Mouse (Mus musculus) neural tube, embryonic 15.5 days (tissue): ENCODE data around the gene Disp2. TPM values are rescaled to one million over a fixed set of nuclear protein-coding genes. Genes with fewer than 3 reads are reported as not detected.

Experiments used
- ATAC-seq: fragments of 200-750 bp; cut with Nextera tagmentation; 2 replicates; pipeline ENCODE4 v1.8.0; 2017; ENCODE audit warnings: mild to moderate bottlenecking, moderate TSS enrichment, moderate library complexity; ENCODE audit not compliant: low FRiP score
- H3K27ac ChIP-seq: fragments of 300-500 bp; sonication (generic); replicated peaks from 2 replicates; pipeline ENCODE4 v1.5.1; 2015; ENCODE audit warnings: mild to moderate bottlenecking, inconsistent platforms
- H3K27me3 ChIP-seq: fragments of 300-500 bp; sonication (generic); replicated peaks from 2 replicates; pipeline ENCODE4 v1.6.1; 2015; ENCODE audit warnings: inconsistent platforms
- H3K36me3 ChIP-seq: fragments of 300-500 bp; sonication (generic); 2 replicates; pipeline ENCODE4 v1.6.1; 2015; ENCODE audit warnings: inconsistent platforms
- H3K4me1 ChIP-seq: fragments of 300-500 bp; sonication (generic); 2 replicates; pipeline ENCODE4 v1.6.1; 2015; ENCODE audit warnings: inconsistent platforms
- H3K4me2 ChIP-seq: fragments of 300-500 bp; sonication (generic); 2 replicates; pipeline ENCODE4 v1.6.1; 2015; ENCODE audit warnings: inconsistent platforms, mild to moderate bottlenecking, moderate library complexity
- H3K4me3 ChIP-seq: fragments of 300-500 bp; sonication (generic); replicated peaks from 2 replicates; pipeline ENCODE4 v1.5.1; 2015; ENCODE audit warnings: mild to moderate bottlenecking, inconsistent platforms
- H3K9ac ChIP-seq: fragments of 300-500 bp; sonication (generic); replicated peaks from 2 replicates; pipeline ENCODE4 v1.6.1; 2015; ENCODE audit warnings: mild to moderate bottlenecking, inconsistent platforms
- H3K9me3 ChIP-seq: fragments of 300-500 bp; sonication (generic); replicated peaks from 2 replicates; pipeline ENCODE4 v1.6.1; 2016; ENCODE audit warnings: inconsistent platforms
- WGBS: fragments of 180-500 bp; shearing (Covaris S2); methylation state at CpG from one replicate; pipeline ENCODE4 v1.1.7; 2015; ENCODE audit warnings: mixed read lengths; 5-methylcytosine and 5-hydroxymethylcytosine counted together
- polyA plus RNA-seq: library from polyadenylated mRNA; unstranded; fragments of >200 nt; fragmentation: Nextera tagmentation; extraction: Ambion mirVana; gene quantifications from 2 replicates; pipeline ENCODE4 v1.2.1, GENCODE M21; 2015

The Disp2 gene
- polyA plus RNA-seq, 1 experiment from 2014 or later, result 75.6 TPM

DNA sequence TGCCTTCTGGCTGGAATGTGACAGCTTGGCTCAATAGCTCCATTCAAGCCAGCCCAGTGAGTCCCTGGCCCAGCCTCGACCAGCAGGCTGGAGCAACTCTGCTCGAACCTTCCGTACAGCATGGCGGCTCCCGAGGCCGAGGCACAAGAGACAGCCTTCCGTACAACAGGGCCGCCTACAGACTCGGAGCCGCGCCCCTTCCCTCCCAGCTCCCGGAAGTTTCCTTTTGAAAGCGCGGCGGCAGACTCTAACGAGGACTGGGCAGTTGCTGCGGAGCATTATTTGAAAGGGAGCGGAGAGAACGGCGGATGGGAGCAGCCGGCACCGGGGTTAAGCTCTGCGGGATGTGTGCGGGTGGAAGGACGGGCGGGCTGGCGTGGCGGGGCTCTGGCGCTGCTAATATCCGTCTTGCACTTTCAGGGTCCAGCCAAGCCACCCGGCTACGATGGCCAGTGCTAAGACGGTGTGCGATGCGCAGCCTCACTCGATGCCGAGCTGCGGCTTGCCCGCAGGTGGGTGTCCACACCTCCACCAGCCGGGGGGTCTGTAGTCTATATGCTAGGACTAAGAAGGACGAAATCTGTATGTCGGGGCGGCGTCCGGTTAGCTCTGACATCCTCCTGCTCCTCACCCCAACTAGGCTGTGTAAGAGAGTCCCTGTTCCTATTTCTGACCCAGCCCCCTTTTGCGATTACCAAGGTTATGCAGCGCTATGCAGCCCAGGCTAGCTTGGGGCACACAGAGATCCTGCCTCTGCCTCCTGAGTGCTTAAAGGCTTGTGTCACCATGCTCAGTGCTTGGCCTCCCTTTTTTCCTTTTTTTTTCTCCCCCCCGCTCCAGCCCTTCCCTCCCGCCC is 34.7 kb downstream of the Disp2 start, which contains the start of gene Knstrn:
Gene Knstrn, plus strand, starts transcription at position 23 of the 856 bp plus-strand sequence.
- Histone ChIP-seq H3K27ac (no peak within 1 kb of the TSS), H3K9me3 (no peaks in the 10 kb centered on the region), H3K27me3 (no peaks in the 10 kb centered on the region), H3K4me1 (peaks cover 13% of the 10 kb centered on the region), H3K4me3 (peak within 1 kb of the TSS; percentile 66), H3K4me2 (peak within 1 kb of the TSS; percentile 95), H3K9ac (peak within 1 kb of the TSS; percentile 48), H3K36me3 (no peaks in the 10 kb centered on the region)
- 1% methylated on average over 49 of the region's 49 CpGs for WGBS
- ATAC-seq, result peak; percentile 95

DNA sequence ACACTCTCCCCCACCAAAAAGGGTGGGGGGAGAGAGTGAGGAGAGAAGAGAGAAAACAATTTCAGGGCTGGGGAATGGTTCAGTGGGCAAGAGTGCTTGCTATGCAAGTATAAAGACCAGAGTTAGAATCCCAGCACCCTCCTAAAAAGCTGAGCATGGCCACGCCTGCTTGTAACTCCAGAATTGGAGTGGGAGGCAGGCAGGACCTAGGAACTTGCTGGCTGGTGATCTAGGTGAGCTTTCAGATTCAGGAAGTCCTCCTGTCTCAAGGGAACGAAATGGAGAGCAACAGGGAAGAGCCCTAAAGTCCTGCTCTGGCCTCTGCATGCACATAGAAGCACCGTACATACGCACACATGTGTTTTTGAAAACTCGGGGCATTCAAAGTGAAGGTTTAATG is 43.3 kb downstream of the Disp2 start:
- Histone ChIP-seq H3K9me3 (no peaks in the 10 kb centered on the region), H3K27ac (no peak overlapping the region), H3K4me3 (no peak overlapping the region), H3K9ac (no peak overlapping the region), H3K27me3 (no peaks in the 10 kb centered on the region), H3K36me3 (0 out of 2 replicates have a peak, but pooled peaks cover 3% of the 10 kb centered on the region), H3K4me2 (no peak overlapping the region), H3K4me1 (no peaks in the 10 kb centered on the region)
- no peak for ATAC-seq
- WGBS, result 96% methylated on average over 5 of the region's 5 CpGs

DNA sequence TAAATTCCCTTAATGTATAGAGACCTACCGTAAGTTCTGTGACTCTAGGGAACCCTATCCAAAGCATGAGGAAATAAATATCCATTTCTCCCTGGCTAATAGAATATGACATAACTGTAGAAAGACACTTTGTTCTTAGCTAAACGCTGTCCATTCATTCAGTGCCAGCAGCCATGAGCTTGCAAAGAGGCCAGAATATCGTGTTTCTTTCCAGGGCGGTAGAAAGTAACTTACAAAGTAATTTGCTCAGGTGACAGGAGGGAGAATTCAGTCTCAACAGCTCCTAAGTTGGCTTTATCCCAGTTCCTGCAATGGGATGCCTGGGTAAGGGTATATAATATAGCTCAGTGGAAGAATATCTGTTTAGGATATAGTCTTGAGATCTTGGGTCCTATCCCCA is 44.9 kb downstream of the Disp2 start:
- Histone ChIP-seq H3K27me3 (no peaks in the 10 kb centered on the region), H3K27ac (no peak overlapping the region), H3K9ac (no peak overlapping the region), H3K4me2 (no peak overlapping the region), H3K4me3 (no peak overlapping the region), H3K4me1 (no peaks in the 10 kb centered on the region), H3K9me3 (no peaks in the 10 kb centered on the region), H3K36me3 (0 out of 2 replicates have a peak, but pooled peaks cover 3% of the 10 kb centered on the region)
- ATAC-seq, result no peak
- WGBS, result 96% methylated on average over 4 of the region's 4 CpGs

DNA sequence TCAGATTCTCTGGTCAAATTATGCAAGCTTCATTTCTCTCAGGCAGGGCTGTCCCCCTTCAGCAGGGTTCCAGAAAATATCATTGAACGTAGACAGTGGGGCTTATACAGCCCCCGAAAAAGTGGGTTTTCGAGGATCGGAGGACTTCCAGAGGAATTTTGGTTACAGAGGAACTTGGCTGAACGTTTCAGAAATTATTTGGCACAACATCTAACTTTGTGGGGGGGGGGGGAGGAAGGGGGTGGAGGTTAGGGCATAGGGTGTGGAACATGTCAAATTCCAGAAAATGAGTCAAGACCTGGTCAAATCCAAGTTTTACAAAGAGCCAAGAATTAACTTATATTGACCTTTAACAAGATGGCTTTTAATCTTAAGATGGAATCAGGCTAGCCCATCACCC is 49.6 kb downstream of the Disp2 start:
- H3K27me3 ChIP-seq, result no peaks in the 10 kb centered on the region

DNA sequence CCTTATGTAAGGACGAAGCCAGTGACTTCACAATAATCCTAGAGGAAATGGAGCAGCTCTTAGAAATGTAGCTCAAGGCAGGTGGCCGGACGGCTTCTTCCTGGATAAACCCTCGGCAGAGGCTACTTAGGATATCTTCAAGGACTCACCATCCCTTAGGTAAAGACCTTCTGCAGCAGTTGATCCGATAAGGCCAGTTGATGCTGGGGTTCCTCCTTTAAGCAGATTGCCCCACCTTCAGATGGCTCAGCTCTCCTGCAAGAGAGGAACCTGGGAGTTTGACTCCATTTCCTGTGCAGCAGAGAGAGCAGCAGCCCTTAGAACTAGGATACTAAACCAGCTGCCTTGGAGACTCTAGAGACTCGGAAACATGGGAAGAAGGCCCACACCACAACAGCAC is 54.5 kb downstream of the Disp2 start:
- H3K36me3 ChIP-seq, result no peaks in the 10 kb centered on the region
- 90% methylated on average over 6 of the region's 6 CpGs for WGBS
- H3K9ac ChIP-seq, result no peak overlapping the region
- no peak overlapping the region for H3K4me3 ChIP-seq
- ATAC-seq, result no peak
- no peaks in the 10 kb centered on the region for H3K4me1 ChIP-seq
- H3K4me2 ChIP-seq, result no peak overlapping the region
- H3K9me3 ChIP-seq, result no peaks in the 10 kb centered on the region
- H3K27ac ChIP-seq, result no peak overlapping the region
- H3K27me3 ChIP-seq, result no peaks in the 10 kb centered on the region

More for the DNA sequence above, 49.6 kb downstream of the Disp2 start:
- WGBS, result 97% methylated on average over 5 of the region's 5 CpGs
- Histone ChIP-seq H3K9ac (no peak overlapping the region), H3K4me2 (no peak overlapping the region), H3K9me3 (no peaks in the 10 kb centered on the region), H3K4me1 (no peaks in the 10 kb centered on the region), H3K36me3 (0 out of 2 replicates have a peak, but pooled peaks cover 3% of the 10 kb centered on the region), H3K4me3 (no peak overlapping the region), H3K27ac (no peak overlapping the region)
- ATAC-seq, result no peak

DNA sequence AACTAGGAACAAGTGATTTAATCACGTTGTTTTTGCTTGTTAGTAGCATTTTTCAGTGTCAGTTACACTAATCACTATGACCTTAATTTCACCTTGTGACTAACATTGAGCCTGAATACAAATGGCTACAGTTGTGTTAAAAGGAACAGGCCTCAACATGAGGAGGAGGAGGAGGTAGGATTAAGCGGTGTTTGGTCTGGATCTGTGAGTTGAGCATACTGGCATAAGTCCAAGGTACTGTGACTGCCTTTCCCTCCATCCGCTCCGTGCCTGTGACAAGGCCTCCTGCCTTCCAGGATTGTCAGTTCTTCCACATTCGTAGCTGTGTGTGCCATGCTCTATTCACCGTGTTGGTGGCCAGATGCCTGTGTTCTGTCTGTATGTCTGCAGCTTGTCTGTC is 55.6 kb downstream of the Disp2 start:
- no peaks in the 10 kb centered on the region for H3K9me3 ChIP-seq
- no peak overlapping the region for H3K27ac ChIP-seq
- H3K9ac ChIP-seq, result no peak overlapping the region
- H3K4me1 ChIP-seq, result no peaks in the 10 kb centered on the region
- H3K4me2 ChIP-seq, result no peak overlapping the region
- H3K4me3 ChIP-seq, result no peak overlapping the region
- ATAC-seq, result no peak
- H3K36me3 ChIP-seq, result no peaks in the 10 kb centered on the region
- H3K27me3 ChIP-seq, result no peaks in the 10 kb centered on the region
- 87% methylated on average over 6 of the region's 6 CpGs for WGBS

DNA sequence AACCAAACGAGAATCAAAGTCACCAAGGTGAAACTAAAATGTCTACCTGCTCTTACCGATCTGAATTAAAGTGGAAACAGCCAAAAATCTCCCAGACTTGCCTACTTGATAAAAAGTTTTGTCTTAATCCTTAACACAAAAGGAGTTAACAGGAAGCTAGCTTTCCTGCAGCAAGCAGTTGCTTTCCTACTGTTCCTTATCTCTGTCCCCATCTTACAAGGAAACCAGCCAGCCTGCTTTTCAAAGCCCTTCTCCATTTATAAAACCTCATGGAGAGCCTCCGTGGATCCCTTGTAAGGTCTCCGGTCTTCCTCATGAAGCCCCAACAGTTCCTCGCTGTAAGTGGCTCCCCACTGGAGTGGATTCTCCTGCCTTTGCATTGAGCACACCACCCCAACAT is 58.8 kb downstream of the Disp2 start:
- no peak overlapping the region for H3K27ac ChIP-seq
- H3K27me3 ChIP-seq, result no peaks in the 10 kb centered on the region
- no peaks in the 10 kb centered on the region for H3K4me1 ChIP-seq
- H3K9ac ChIP-seq, result no peak overlapping the region
- WGBS, result 56% methylated on average over 5 of the region's 5 CpGs
- no peak overlapping the region for H3K4me3 ChIP-seq
- no peaks in the 10 kb centered on the region for H3K36me3 ChIP-seq
- H3K4me2 ChIP-seq, result no peak overlapping the region
- no peaks in the 10 kb centered on the region for H3K9me3 ChIP-seq
- ATAC-seq, result no peak

DNA sequence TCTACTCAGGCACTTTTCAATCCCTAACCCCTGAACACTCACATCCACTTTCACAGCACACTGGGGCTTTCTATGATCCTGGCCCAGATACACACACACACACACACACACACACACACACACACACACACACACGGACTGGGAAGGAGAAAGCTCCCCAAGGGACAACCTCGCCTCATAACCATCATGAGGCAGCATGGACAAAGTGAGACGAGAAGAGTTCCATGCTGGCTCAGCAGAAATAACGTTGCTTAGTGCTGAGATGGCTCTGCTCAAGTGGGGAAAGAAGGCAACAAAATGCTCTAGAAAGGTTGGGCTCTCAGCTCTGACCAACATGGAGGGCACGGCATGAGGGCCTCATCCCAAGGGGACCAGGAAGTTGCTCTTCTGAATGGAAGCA is 61.7 kb downstream of the Disp2 start:
- Histone ChIP-seq H3K9ac (no peak overlapping the region), H3K27me3 (no peaks in the 10 kb centered on the region), H3K36me3 (no peaks in the 10 kb centered on the region), H3K9me3 (no peaks in the 10 kb centered on the region), H3K4me3 (no peak overlapping the region), H3K4me2 (no peak overlapping the region), H3K27ac (no peak overlapping the region), H3K4me1 (no peaks in the 10 kb centered on the region)
- 75% methylated on average over 5 of the region's 5 CpGs for WGBS
- ATAC-seq, result no peak

DNA sequence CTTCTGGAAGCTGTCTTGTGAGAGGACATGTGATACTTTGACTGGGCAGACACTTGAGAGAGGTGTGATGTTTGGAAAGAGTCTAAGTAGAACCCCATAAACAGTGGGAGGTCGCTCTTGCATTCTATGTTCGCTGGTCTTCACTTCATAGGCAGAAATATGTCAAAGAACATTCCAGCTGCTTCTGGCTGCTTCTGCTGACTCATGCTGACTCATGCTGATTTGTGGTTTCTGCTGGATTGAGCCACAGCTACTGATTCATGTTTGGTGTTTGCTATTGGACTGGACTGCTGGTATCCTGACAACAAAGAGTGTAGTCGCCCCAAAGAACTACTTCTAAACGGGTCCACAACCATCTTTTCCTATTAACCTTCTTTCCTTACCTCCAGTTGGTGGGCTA is 62.3 kb downstream of the Disp2 start:
- WGBS, result 85% methylated on average over 4 of the region's 4 CpGs
- ATAC-seq, result no peak
- no peak overlapping the region for H3K4me3 ChIP-seq
- no peak overlapping the region for H3K27ac ChIP-seq
- H3K27me3 ChIP-seq, result no peaks in the 10 kb centered on the region
- H3K9ac ChIP-seq, result no peak overlapping the region
- H3K9me3 ChIP-seq, result no peaks in the 10 kb centered on the region
- H3K4me1 ChIP-seq, result no peaks in the 10 kb centered on the region
- no peak overlapping the region for H3K4me2 ChIP-seq
- H3K36me3 ChIP-seq, result no peaks in the 10 kb centered on the region

DNA sequence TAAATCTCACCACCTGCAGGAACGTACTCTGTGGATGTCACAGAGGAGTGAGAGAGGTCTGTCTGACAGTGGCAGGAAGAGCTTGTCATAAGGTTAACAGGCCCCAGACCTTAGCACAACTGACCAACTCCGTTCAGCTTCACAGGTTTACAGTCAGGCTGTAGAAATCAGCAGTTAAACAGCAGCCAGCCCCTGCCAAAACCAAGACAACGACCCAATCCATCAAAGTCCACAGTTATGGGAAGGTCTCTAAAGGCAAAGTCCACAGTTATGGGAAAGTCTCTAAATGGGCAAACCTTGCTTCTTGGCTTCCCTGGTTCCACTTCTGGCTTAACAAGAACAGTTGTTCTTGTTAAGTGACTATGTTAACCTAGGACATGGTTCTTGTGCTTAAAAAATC is 64.9 kb downstream of the Disp2 start:
- ATAC-seq, result no peak

DNA sequence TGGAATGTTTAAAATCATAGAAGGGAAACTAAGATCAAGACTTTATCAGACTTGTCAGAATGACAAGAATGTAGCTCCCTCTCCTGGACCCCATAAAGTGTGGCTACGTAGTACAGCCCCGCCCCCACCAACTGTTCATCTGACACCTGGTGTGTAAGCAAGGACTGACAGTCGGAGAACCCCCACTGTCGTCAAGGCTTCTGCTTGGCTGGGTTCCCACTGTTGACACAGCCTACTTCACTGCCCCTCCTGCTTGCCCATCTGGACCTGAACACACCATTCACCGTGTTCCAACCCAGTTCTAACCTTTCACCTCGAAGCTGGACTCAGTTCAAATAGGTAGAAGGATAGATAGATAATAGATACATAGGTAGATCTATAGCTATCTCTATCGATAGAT is 66.7 kb downstream of the Disp2 start:
- Histone ChIP-seq H3K27me3 (no peaks in the 10 kb centered on the region), H3K36me3 (no peaks in the 10 kb centered on the region), H3K4me2 (no peak overlapping the region), H3K4me1 (no peaks in the 10 kb centered on the region), H3K4me3 (no peak overlapping the region), H3K9me3 (no peaks in the 10 kb centered on the region), H3K27ac (no peak overlapping the region), H3K9ac (no peak overlapping the region)
- 62% methylated on average over 7 of the region's 7 CpGs for WGBS
- no peak for ATAC-seq

More for the DNA sequence above, 64.9 kb downstream of the Disp2 start:
- H3K9me3 ChIP-seq, result no peaks in the 10 kb centered on the region
- H3K4me3 ChIP-seq, result no peak overlapping the region
- no peaks in the 10 kb centered on the region for H3K36me3 ChIP-seq
- no peaks in the 10 kb centered on the region for H3K27me3 ChIP-seq
- no peaks in the 10 kb centered on the region for H3K4me1 ChIP-seq
- H3K4me2 ChIP-seq, result no peak overlapping the region
- no peak overlapping the region for H3K9ac ChIP-seq
- H3K27ac ChIP-seq, result no peak overlapping the region
- WGBS, result 85% methylated on average over 3 of the region's 3 CpGs

DNA sequence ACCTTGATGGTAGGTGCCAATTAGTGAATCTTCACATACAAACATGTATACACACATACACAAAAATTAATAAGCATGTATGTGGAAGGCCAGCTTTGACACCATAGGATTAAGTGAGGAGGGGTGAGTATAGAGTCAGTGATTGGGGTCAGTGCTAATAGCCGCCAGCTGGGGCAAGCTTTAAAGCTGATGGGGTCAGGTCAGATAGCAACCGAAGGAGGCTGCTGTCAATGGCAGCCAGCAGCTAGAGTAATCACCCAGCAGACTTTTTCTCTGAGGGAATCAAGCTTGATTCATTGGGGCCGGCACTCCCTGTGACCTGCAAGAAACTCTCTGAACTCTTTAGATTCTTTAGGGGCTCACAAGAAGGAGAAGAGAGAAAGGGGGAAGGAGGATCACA is 72.2 kb downstream of the Disp2 start:
- no peak for ATAC-seq
- Histone ChIP-seq H3K27ac (no peak overlapping the region), H3K4me2 (no peak overlapping the region), H3K9ac (no peak overlapping the region), H3K36me3 (no peaks in the 10 kb centered on the region), H3K27me3 (no peaks in the 10 kb centered on the region), H3K4me1 (no peaks in the 10 kb centered on the region), H3K9me3 (no peaks in the 10 kb centered on the region), H3K4me3 (no peak overlapping the region)
- 20% methylated on average over 3 of the region's 3 CpGs for WGBS
